Mouse (Mus musculus) liver, embryonic 16.5 days (tissue): Measurements from ENCODE around the gene Oasl2. TPM values are rescaled to one million over a fixed set of nuclear protein-coding genes. Genes with fewer than 3 reads are reported as not detected.
A peak's percentile ranks its signal among the peaks of the same experiment; 100 is the strongest.

ENCODE experiments used
- ATAC-seq: fragments of 200-750 bp; cut with Nextera tagmentation; 2 replicates; pipeline ENCODE4 v1.8.0; 2017; ENCODE audit warnings: low read depth, mild to moderate bottlenecking, moderate number of reproducible peaks, moderate library complexity
- H3K27ac ChIP-seq: fragments of 300-500 bp; sonication (generic); 2 replicates; pipeline ENCODE4 v1.5.1; 2014; ENCODE audit warnings: mild to moderate bottlenecking, low read length
- H3K27me3 ChIP-seq: fragments of 300-500 bp; sonication (generic); 2 replicates; pipeline ENCODE4 v1.6.1; 2014; ENCODE audit warnings: low read depth, low read length, mixed read lengths; ENCODE audit not compliant: control insufficient read depth, insufficient read depth
- H3K36me3 ChIP-seq: fragments of 300-500 bp; sonication (generic); 2 replicates; pipeline ENCODE4 v1.6.1; 2014; ENCODE audit warnings: mild to moderate bottlenecking; ENCODE audit not compliant: control insufficient read depth, insufficient read depth
- H3K4me1 ChIP-seq: fragments of 300-500 bp; sonication (generic); 2 replicates; pipeline ENCODE4 v1.6.1; 2014; ENCODE audit warnings: low read depth, low read length, mixed read lengths; ENCODE audit not compliant: control insufficient read depth
- H3K4me2 ChIP-seq: fragments of 300-500 bp; sonication (generic); 2 replicates; pipeline ENCODE4 v1.6.1; 2014; ENCODE audit warnings: low read depth, low read length, mixed read lengths
- H3K4me3 ChIP-seq: fragments of 300-500 bp; sonication (generic); 2 replicates; pipeline ENCODE4 v1.5.1; 2014; ENCODE audit warnings: low read depth, mild to moderate bottlenecking, low read length
- H3K9ac ChIP-seq: fragments of 300-500 bp; sonication (generic); 2 replicates; pipeline ENCODE4 v1.6.1; 2014; ENCODE audit warnings: low read depth, low read length
- H3K9me3 ChIP-seq: fragments of 300-500 bp; sonication (generic); replicated peaks from 2 replicates; pipeline ENCODE4 v1.6.1; 2016; ENCODE audit warnings: low read length; ENCODE audit not compliant: control insufficient read depth
- WGBS: fragments of 180-500 bp; shearing (Covaris S2); extraction: QIAGEN DNeasy Blood & Tissue Kit; methylation state at CpG from one replicate; pipeline ENCODE4 v1.1.7; 2014; ENCODE audit not compliant: insufficient replicate concordance; 5-methylcytosine and 5-hydroxymethylcytosine counted together
- polyA plus RNA-seq: library from polyadenylated mRNA; unstranded; fragments of >200 nt; fragmentation: Nextera tagmentation; extraction: Ambion mirVana; gene quantifications from 2 replicates; pipeline ENCODE4 v1.2.1, GENCODE M21; 2015

Gene Oasl2
- polyA plus RNA-seq, 1 experiment from 2014 or later: 2.6 TPM

DNA sequence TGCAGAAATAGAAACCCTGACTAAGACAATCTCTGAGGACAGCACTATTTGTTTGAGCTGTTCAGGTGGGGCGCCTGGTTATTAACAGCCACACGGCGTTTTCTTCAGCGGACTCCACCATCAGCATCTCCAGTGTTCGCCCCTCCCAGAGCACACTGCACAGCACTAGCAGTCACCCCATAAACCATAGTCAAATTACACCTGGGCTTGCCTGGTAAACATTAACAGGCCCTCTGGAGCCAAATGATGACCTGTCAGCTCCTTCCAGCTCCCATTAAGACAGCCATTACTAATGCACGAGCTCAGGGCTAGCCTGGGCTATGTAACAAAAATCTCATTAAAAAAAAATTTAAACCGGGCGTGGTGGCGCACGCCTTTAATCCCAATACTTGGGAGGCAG is 48.3 kb downstream of the Oasl2 start:
- ATAC-seq: no peak

GRCm38 (mm10) chr5:114948891-114949290 is 52.2 kb downstream of the Oasl2 start:
- 52% methylated on average over 6 of the region's 6 CpGs for WGBS
- Histone ChIP-seq H3K4me1 (peaks cover 3% of the 10 kb centered on the region; the same call in 1 of the 2 replicates), H3K9ac (no peak overlapping the region), H3K4me2 (no peak overlapping the region), H3K27me3 (no peaks in the 10 kb centered on the region), H3K4me3 (no peak overlapping the region), H3K9me3 (no peaks in the 10 kb centered on the region), H3K27ac (no peak overlapping the region), H3K36me3 (no peaks in the 10 kb centered on the region)
- peak; percentile 64 for ATAC-seq

More for the DNA sequence above, 48.3 kb downstream of the Oasl2 start:
- H3K4me2 ChIP-seq: no peak overlapping the region
- H3K9me3 ChIP-seq: no peaks in the 10 kb centered on the region
- no peaks in the 10 kb centered on the region for H3K36me3 ChIP-seq
- H3K4me1 ChIP-seq: peaks cover 3% of the 10 kb centered on the region; the same call in 1 of the 2 replicates
- no peaks in the 10 kb centered on the region for H3K27me3 ChIP-seq
- WGBS: 80% methylated on average over 10 of the region's 10 CpGs
- no peak overlapping the region for H3K4me3 ChIP-seq
- no peak overlapping the region for H3K27ac ChIP-seq
- H3K9ac ChIP-seq: no peak overlapping the region

DNA sequence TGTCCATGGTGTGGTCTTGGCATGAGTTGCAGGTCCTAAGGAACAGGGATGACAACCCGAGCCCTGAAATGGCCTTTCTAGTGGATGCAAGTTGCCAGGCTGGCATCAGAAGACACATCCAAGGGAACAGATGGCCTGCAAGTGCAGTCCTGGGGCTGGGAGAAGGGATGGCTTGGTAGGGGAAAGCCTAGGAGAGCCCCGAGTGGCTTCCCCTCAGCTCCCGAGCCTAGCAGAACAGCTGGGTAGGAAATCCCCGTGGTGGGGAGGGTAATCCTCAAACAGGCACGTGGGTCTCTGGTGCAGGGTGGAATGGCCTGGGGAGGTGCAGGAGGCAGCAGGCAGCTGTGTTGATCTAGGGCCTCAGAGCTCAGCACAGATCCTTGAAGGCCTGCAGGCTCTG is 52.6 kb downstream of the Oasl2 start:
- no peak overlapping the region for H3K4me3 ChIP-seq
- no peaks in the 10 kb centered on the region for H3K9me3 ChIP-seq
- WGBS: 49% methylated on average over 5 of the region's 5 CpGs
- no peaks in the 10 kb centered on the region for H3K27me3 ChIP-seq
- H3K36me3 ChIP-seq: no peaks in the 10 kb centered on the region
- no peak overlapping the region for H3K9ac ChIP-seq
- H3K27ac ChIP-seq: no peak overlapping the region
- H3K4me1 ChIP-seq: peaks cover 3% of the 10 kb centered on the region; the same call in 1 of the 2 replicates
- H3K4me2 ChIP-seq: no peak overlapping the region
- no peak for ATAC-seq

GRCm38 (mm10) chr5:114949812-114950211 is 53.1 kb downstream of the Oasl2 start:
- no peak overlapping the region for H3K9ac ChIP-seq
- 64% methylated on average over 9 of the region's 9 CpGs for WGBS
- no peak overlapping the region for H3K27ac ChIP-seq
- peaks cover 3% of the 10 kb centered on the region; the same call in 1 of the 2 replicates for H3K4me1 ChIP-seq
- H3K4me2 ChIP-seq: no peak overlapping the region
- no peaks in the 10 kb centered on the region for H3K27me3 ChIP-seq
- H3K9me3 ChIP-seq: no peaks in the 10 kb centered on the region
- H3K4me3 ChIP-seq: no peak overlapping the region
- H3K36me3 ChIP-seq: no peaks in the 10 kb centered on the region
- no peak for ATAC-seq

DNA sequence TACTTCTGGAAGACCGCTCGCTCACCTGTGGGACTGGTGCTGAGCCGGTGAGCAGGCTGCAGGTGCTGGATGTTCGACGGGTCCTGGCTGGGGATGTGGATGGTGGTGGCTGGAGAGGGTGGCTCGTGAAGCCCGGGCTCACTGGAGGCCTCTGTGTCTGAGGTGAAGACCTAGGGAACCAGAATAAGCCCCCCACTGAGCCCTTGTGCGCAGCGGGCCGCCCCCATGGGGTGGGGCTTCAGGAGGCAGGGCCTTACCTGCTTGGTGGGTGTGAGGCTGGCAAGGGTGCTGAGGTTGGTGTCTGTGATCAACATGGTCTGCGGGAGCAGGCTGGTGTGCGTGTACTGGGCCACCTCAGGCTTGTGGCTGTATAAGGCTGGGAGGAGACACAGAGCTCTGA is 53.9 kb downstream of the Oasl2 start:
- Histone ChIP-seq H3K27ac (no peak overlapping the region), H3K27me3 (no peaks in the 10 kb centered on the region), H3K4me2 (no peak overlapping the region), H3K36me3 (no peaks in the 10 kb centered on the region), H3K9ac (no peak overlapping the region), H3K4me3 (no peak overlapping the region), H3K4me1 (peaks cover 3% of the 10 kb centered on the region; the same call in 1 of the 2 replicates), H3K9me3 (no peaks in the 10 kb centered on the region)
- no peak for ATAC-seq
- WGBS: 70% methylated on average over 12 of the region's 12 CpGs

DNA sequence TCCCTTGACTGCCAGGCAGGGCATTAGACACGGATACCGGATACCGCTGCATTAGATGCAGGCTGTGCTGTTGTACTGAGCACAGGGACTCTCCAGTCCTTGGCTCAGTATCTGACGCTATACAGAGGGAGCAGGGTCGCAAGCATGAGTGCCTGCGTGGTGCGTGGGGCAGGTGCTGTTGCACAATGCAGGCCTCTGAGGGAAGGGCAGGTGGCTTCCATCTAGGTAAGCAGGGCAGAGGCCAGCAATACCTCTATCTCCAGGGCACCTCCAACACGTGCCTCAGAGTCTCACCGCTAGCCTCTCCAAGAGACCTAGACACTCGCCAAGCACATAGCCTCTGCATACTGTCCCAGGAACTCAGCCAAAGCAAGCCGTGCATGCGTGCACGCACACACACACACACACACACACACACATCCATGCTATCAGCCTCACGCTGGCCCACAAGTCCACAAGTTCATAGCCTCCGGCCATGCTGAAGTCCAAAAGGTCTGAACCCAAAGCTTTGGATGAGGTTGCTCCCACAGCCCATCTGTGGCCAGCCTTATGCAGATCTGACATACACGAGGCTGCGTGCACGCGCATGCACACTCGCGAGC is 54.6 kb downstream of the Oasl2 start:
- H3K27ac ChIP-seq: no peak overlapping the region
- H3K36me3 ChIP-seq: no peaks in the 10 kb centered on the region
- no peak overlapping the region for H3K4me2 ChIP-seq
- no peak overlapping the region for H3K9ac ChIP-seq
- H3K4me3 ChIP-seq: no peak overlapping the region
- H3K4me1 ChIP-seq: peaks cover 3% of the 10 kb centered on the region; the same call in 1 of the 2 replicates
- H3K9me3 ChIP-seq: no peaks in the 10 kb centered on the region
- H3K27me3 ChIP-seq: no peaks in the 10 kb centered on the region
- 71% methylated on average over 21 of the region's 21 CpGs for WGBS
- ATAC-seq: peak; percentile 66

DNA sequence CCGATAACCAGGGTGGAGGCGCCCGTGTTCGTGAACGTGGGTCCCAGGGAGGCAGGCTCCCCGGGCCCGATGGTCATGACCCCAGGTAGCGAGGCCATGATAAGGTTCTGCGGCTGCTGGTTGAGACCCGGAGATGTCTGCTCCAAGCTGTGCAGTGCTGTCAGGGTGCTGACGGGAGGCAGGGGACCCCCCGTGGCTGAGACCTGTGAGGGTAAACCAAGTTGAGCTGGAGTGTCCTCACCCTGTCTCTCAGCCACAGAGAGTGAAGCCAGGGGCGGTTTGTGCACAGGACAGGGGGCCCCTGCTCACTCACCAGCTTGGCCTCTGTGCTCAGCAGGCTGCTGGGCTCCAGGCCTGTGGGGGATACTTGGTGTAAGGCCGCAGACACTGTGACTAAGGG is 56.6 kb downstream of the Oasl2 start:
- no peak for ATAC-seq
- Histone ChIP-seq H3K4me3 (no peak overlapping the region), H3K9ac (no peak overlapping the region), H3K4me1 (peaks cover 3% of the 10 kb centered on the region; the same call in 1 of the 2 replicates), H3K27me3 (no peaks in the 10 kb centered on the region), H3K36me3 (no peaks in the 10 kb centered on the region), H3K9me3 (no peaks in the 10 kb centered on the region), H3K27ac (no peak overlapping the region), H3K4me2 (no peak overlapping the region)
- 75% methylated on average over 14 of the region's 14 CpGs for WGBS

DNA sequence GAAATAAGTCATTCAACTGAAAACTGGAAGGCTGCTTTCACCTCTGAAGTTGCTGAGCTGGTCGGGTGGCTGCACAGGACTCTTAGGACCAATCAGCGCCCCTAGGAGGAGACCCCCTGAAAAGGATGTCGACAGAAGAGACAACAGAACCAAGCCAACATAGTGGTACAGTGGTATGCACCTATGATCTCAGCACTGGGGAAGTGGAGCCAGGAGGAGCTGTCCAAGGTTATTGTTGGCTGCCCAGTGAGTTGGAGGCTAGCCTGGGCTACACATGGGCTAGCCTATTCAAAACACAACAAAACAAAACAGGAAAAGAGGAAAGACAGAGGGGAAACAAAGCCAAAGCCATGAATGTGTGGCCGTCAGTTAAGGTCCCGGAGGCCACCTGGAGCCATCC is 61.3 kb downstream of the Oasl2 start:
- H3K36me3 ChIP-seq: no peaks in the 10 kb centered on the region
- H3K4me1 ChIP-seq: no peaks in the 10 kb centered on the region
- no peak for ATAC-seq
- H3K27me3 ChIP-seq: no peaks in the 10 kb centered on the region
- no peak overlapping the region for H3K9ac ChIP-seq
- no peak overlapping the region for H3K4me2 ChIP-seq
- H3K27ac ChIP-seq: no peak overlapping the region
- 72% methylated on average over 5 of the region's 5 CpGs for WGBS
- no peak overlapping the region for H3K4me3 ChIP-seq
- no peaks in the 10 kb centered on the region for H3K9me3 ChIP-seq
